Mouse (Mus musculus): ENCODE data around the gene Fam163a. TPM values are rescaled to one million over a fixed set of nuclear protein-coding genes. Genes with fewer than 3 reads are reported as not detected.

Fam163a gene
- total RNA-seq, 1 experiment, result 0.09 TPM

- in situ Hi-C loops (cut with MboI; ENCODE audit: low sequenced_read_pairs in 2 of 2, unreplicated experiment in 2 of 2), result no loop called here
- Histone ChIP-seq H3K9me3 (ENCODE audit: control insufficient read depth, insufficient read depth, low read depth, low read length) (no peaks in the 10 kb centered on the region), H3K4me1 (ENCODE audit: control insufficient read depth in 2 of 2, insufficient read depth in 2 of 2, low read length in 2 of 2, poor library complexity in 1 of 2) (no peaks in the 10 kb centered on the region), H3K4me3 (ENCODE audit: insufficient read depth in 1 of 2, low read depth in 1 of 2, low read length in 2 of 2, poor library complexity in 1 of 2, severe bottlenecking in 1 of 2) (no peak overlapping the region), H3K9ac (ENCODE audit: insufficient read depth, low read depth, low read length, poor library complexity, severe bottlenecking) (no peak overlapping the region), H3K27ac (ENCODE audit: insufficient read depth, low read depth, low read length, poor library complexity, severe bottlenecking) (no peak overlapping the region), H3K36me3 (ENCODE audit: control insufficient read depth, insufficient read depth, low read length, poor library complexity, severe bottlenecking) (peaks cover 3% of the 10 kb centered on the region; the same call in 1 of the 2 replicates)
- TF ChIP-seq CHD2 (IDR thresholded peaks at IDR 0.05; ENCODE audit: low read depth, low read length) (no peak), ZNF384 (IDR thresholded peaks at IDR 0.05; ENCODE audit: low read depth, low read length) (no peak), MAFK (IDR thresholded peaks at IDR 0.05; ENCODE audit: insufficient read depth, low read depth, low read length) (no peak), HCFC1 (IDR thresholded peaks at IDR 0.05; ENCODE audit: borderline replicate concordance, insufficient read depth, low read length) (no peak), ZC3H11A (IDR thresholded peaks at IDR 0.05; ENCODE audit: borderline replicate concordance, low read depth, low read length) (no peak)
- no peak for DNase-seq (ENCODE audit: low read depth, low spot score)
Observed at GRCm38 (mm10) chr1:156033921-156034320, 170.9 kb downstream of the Fam163a start.

GRCm38 (mm10) chr1:156028340-156028975 lies 176.4 kb downstream of the Fam163a start:
- Histone ChIP-seq H3K27ac (ENCODE audit: insufficient read depth, low read depth, low read length, poor library complexity, severe bottlenecking) (no peak overlapping the region), H3K9me3 (ENCODE audit: control insufficient read depth, insufficient read depth, low read depth, low read length) (no peaks in the 10 kb centered on the region), H3K36me3 (ENCODE audit: control insufficient read depth, insufficient read depth, low read length, poor library complexity, severe bottlenecking) (peaks cover 3% of the 10 kb centered on the region; the same call in 1 of the 2 replicates), H3K9ac (ENCODE audit: insufficient read depth, low read depth, low read length, poor library complexity, severe bottlenecking) (no peak overlapping the region), H3K4me1 (ENCODE audit: control insufficient read depth in 2 of 2, insufficient read depth in 2 of 2, low read length in 2 of 2, poor library complexity in 1 of 2) (no peaks in the 10 kb centered on the region), H3K4me3 (ENCODE audit: insufficient read depth in 1 of 2, low read depth in 1 of 2, low read length in 2 of 2, poor library complexity in 1 of 2, severe bottlenecking in 1 of 2) (no peak overlapping the region)
- TF ChIP-seq MAFK (IDR thresholded peaks at IDR 0.05; ENCODE audit: insufficient read depth, low read depth, low read length) (no peak), ZC3H11A (IDR thresholded peaks at IDR 0.05; ENCODE audit: borderline replicate concordance, low read depth, low read length) (no peak), ZNF384 (IDR thresholded peaks at IDR 0.05; ENCODE audit: low read depth, low read length) (no peak), HCFC1 (IDR thresholded peaks at IDR 0.05; ENCODE audit: borderline replicate concordance, insufficient read depth, low read length) (no peak), CHD2 (IDR thresholded peaks at IDR 0.05; ENCODE audit: low read depth, low read length) (no peak)
- in situ Hi-C loops (cut with MboI; ENCODE audit: low sequenced_read_pairs in 2 of 2, unreplicated experiment in 2 of 2), result no loop called here
- no peak for DNase-seq (ENCODE audit: low read depth, low spot score)

- no peak overlapping the region for H3K9ac ChIP-seq (ENCODE audit: insufficient read depth, low read depth, low read length, poor library complexity, severe bottlenecking)
- H3K27ac ChIP-seq (ENCODE audit: insufficient read depth, low read depth, low read length, poor library complexity, severe bottlenecking), result no peak overlapping the region
- no peak overlapping the region for H3K4me3 ChIP-seq (ENCODE audit: insufficient read depth in 1 of 2, low read depth in 1 of 2, low read length in 2 of 2, poor library complexity in 1 of 2, severe bottlenecking in 1 of 2)
- in situ Hi-C loops (cut with MboI; ENCODE audit: low sequenced_read_pairs in 2 of 2, unreplicated experiment in 2 of 2), result no loop called here
- H3K4me1 ChIP-seq (ENCODE audit: control insufficient read depth in 2 of 2, insufficient read depth in 2 of 2, low read length in 2 of 2, poor library complexity in 1 of 2), result no peaks in the 10 kb centered on the region
- DNase-seq (ENCODE audit: low read depth, low spot score), result no peak
- H3K36me3 ChIP-seq (ENCODE audit: control insufficient read depth, insufficient read depth, low read length, poor library complexity, severe bottlenecking), result peaks cover 3% of the 10 kb centered on the region; the same call in 1 of the 2 replicates
- H3K9me3 ChIP-seq (ENCODE audit: control insufficient read depth, insufficient read depth, low read depth, low read length), result no peaks in the 10 kb centered on the region
- TF ChIP-seq MAFK (IDR thresholded peaks at IDR 0.05; ENCODE audit: insufficient read depth, low read depth, low read length), result no peak
- TF ChIP-seq ZNF384 (IDR thresholded peaks at IDR 0.05; ENCODE audit: low read depth, low read length), result no peak
- no peak for TF ChIP-seq ZC3H11A (IDR thresholded peaks at IDR 0.05; ENCODE audit: borderline replicate concordance, low read depth, low read length)
- TF ChIP-seq HCFC1 (IDR thresholded peaks at IDR 0.05; ENCODE audit: borderline replicate concordance, insufficient read depth, low read length), result no peak
- no peak for TF ChIP-seq CHD2 (IDR thresholded peaks at IDR 0.05; ENCODE audit: low read depth, low read length)
Observed at GRCm38 (mm10) chr1:156027849-156028248, 177.0 kb downstream of the Fam163a start.

Other genes starting within 250 kb of the Fam163a start
- 10.3 and 11.8 TPM in 2 replicates for gene Cep350, start 231.8 kb downstream of the Fam163a start, total RNA-seq (2012; rRNA removed)
- 94.3 and 107 TPM in 2 replicates for gene Tor1aip2, start 169.6 kb downstream of the Fam163a start, total RNA-seq (2012; rRNA removed)
- 27.9 and 28.5 TPM in 2 replicates for gene Tor1aip1, start 168.5 kb downstream of the Fam163a start, total RNA-seq (2012; rRNA removed)
- gene Tdrd5, start 98.6 kb upstream of the Fam163a start, total RNA-seq (2012; rRNA removed), result 1.6 and 1.7 TPM in 2 replicates
- not detected in 2 replicates for gene Nphs2, start 105.7 kb upstream of the Fam163a start, total RNA-seq (2012; rRNA removed)
- 350 and 385 TPM in 2 replicates for gene Gm2000, start 161.0 kb upstream of the Fam163a start, total RNA-seq (2012; rRNA removed)
- gene Axdnd1, start 216.1 kb upstream of the Fam163a start, total RNA-seq (2012; rRNA removed), result 0.49 and 0.69 TPM in 2 replicates

Data from ES-E14 (cell line).